Mouse (Mus musculus) left cerebral cortex, adult 6 months (tissue): ENCODE data around the gene Myh3. TPM values are rescaled to one million over a fixed set of nuclear protein-coding genes. Genes with fewer than 3 reads are reported as not detected.

Experiments
- long read RNA-seq, 2 experiments: library from polyadenylated mRNA; unstranded; transcript quantifications; one replicate each; pipeline ENCODE4 v2.0.0; 2019 to 2020
- polyA plus RNA-seq: library from polyadenylated mRNA; unstranded; fragments of <200 nt; fragmentation: Nextera tagmentation; gene quantifications from 2 replicates; pipeline ENCODE4 v1.2.3, GENCODE M21; 2021

The Myh3 gene
- 0.95 and 1.4 TPM in 2 replicates for polyA plus RNA-seq
- long read RNA-seq, experiment 1, partial matches to known transcripts = 5 of 9 reads
- long read RNA-seq, experiment 1, other reads (novel, unspliced or antisense) = 4 of 9 reads
- long read RNA-seq, experiment 2, partial matches to known transcripts = 9 of 12 reads
- long read RNA-seq, experiment 2, other reads (novel, unspliced or antisense) = 3 of 12 reads

DNA sequence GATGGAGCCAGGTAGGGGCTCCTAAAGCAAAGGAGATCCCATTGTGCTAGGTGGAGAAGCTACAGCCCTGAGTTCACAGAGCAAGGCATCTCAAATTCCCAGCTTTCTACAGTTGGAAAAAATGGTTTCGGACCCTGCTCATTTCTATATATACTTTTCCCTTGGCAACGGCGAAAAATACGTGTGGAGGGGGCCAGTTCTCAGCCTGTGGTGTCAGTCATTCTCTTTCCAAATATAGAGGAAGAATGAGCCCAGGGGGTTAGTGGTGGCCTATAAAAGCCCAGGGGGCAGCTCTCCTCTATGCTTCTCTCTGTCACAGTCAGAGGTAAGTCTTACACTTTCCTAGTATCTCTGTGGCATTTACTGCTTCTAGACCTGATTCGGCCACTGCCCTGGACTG, at the start of gene Myh3:
Gene Myh3, plus strand, starts transcription at position 301 of the 400 bp plus-strand sequence.

GRCm38 (mm10) chr11:67052321-67052952, 25.7 kb upstream of the Myh3 start, which contains the start of the genes Adprm and Sco1:
TSS of gene Adprm (minus strand) at chr11:67052594.
TSS of gene Sco1 (plus strand) at chr11:67052670.

Other genes with a start within 250 kb of the Myh3 start
- 0.08 and 0.09 TPM in 2 replicates for gene Pirt, start 166.3 kb upstream of the Myh3 start, polyA plus RNA-seq
- gene Tmem238l, start 121.7 kb upstream of the Myh3 start, polyA plus RNA-seq = not detected in 2 replicates
- 1.8 and 2.5 TPM in 2 replicates for gene Tmem220, start 53.1 kb upstream of the Myh3 start, polyA plus RNA-seq
- gene Adprm, start 25.7 kb upstream of the Myh3 start, polyA plus RNA-seq = 26.8 and 31.4 TPM in 2 replicates
- 3.0 and 4.8 TPM in 2 replicates for gene Sco1, start 25.6 kb upstream of the Myh3 start, polyA plus RNA-seq
- 0.35 and 0.37 TPM in 2 replicates for gene Myh2, start 92.7 kb downstream of the Myh3 start, polyA plus RNA-seq
- 0.26 and 0.32 TPM in 2 replicates for gene Myh1, start 121.8 kb downstream of the Myh3 start, polyA plus RNA-seq
- 0.08 TPM in 1 of 2 replicates, not detected in the other for gene Myh4, start 159.7 kb downstream of the Myh3 start, polyA plus RNA-seq
- gene Myh8, start 198.8 kb downstream of the Myh3 start, polyA plus RNA-seq = 0.08 and 0.11 TPM in 2 replicates
- 0.12 and 0.19 TPM in 2 replicates for gene Myh13, start 243.4 kb downstream of the Myh3 start, polyA plus RNA-seq